Mouse (Mus musculus) liver, embryonic 14.5 days (tissue): Measurements from ENCODE around the gene Irf1. TPM values are rescaled to one million over a fixed set of nuclear protein-coding genes. Genes with fewer than 3 reads are reported as not detected.

Source experiments
- ATAC-seq: fragments of 200-750 bp; cut with Nextera tagmentation; 2 replicates; pipeline ENCODE4 v1.8.0; 2017; ENCODE audit warnings: moderate number of reproducible peaks, mild to moderate bottlenecking, moderate library complexity; ENCODE audit not compliant: insufficient read depth
- DNase-seq, 3 experiments: peaks; one replicate each; pipeline ENCODE4 v3.0.0-alpha.2; 2012 to 2013; ENCODE audit warnings: low read depth in 3 of 3, low spot score in 3 of 3
- H3K27ac ChIP-seq: fragments of 300-500 bp; sonication (generic); 2 replicates; pipeline ENCODE4 v1.5.1; 2014; ENCODE audit warnings: moderate library complexity, mild to moderate bottlenecking, control low read depth, inconsistent platforms
- H3K27me3 ChIP-seq: fragments of 300-500 bp; sonication (generic); 2 replicates; pipeline ENCODE4 v1.6.1; 2014; ENCODE audit warnings: mild to moderate bottlenecking, low read length, moderate library complexity; ENCODE audit not compliant: control insufficient read depth, insufficient read depth
- H3K36me3 ChIP-seq: fragments of 300-500 bp; sonication (generic); replicated peaks from 2 replicates; pipeline ENCODE4 v1.6.1; 2014; ENCODE audit warnings: low read depth; ENCODE audit not compliant: control insufficient read depth, insufficient read depth
- H3K4me1 ChIP-seq, 2 experiments: fragments of 200-500 bp in 1 of 2; fragments of 300-500 bp in 1 of 2; sonication (generic) in 1 of 2; replicated peaks; 2 replicates each; pipeline ENCODE4 v1.6.1; 2012 to 2014; ENCODE audit warnings: antibody characterized with exemption in 1 of 2, inconsistent platforms in 1 of 2, low read length in 1 of 2; ENCODE audit not compliant: control insufficient read depth in 2 of 2, insufficient read depth in 2 of 2
- H3K4me2 ChIP-seq: fragments of 300-500 bp; sonication (generic); 2 replicates; pipeline ENCODE4 v1.6.1; 2014; ENCODE audit warnings: low read depth, mild to moderate bottlenecking, control low read depth, moderate library complexity
- H3K4me3 ChIP-seq, 2 experiments: fragments of 200-500 bp in 1 of 2; fragments of 300-500 bp in 1 of 2; sonication (generic) in 1 of 2; 2 replicates each; pipeline ENCODE4 v1.5.1; 2012 to 2014; ENCODE audit warnings: low read depth in 2 of 2, low read length in 2 of 2, mild to moderate bottlenecking in 2 of 2, control low read depth in 1 of 2, inconsistent platforms in 1 of 2, moderate library complexity in 1 of 2; ENCODE audit not compliant: insufficient read depth in 1 of 2
- H3K9ac ChIP-seq: fragments of 300-500 bp; sonication (generic); replicated peaks from 2 replicates; pipeline ENCODE4 v1.6.1; 2014; ENCODE audit warnings: mild to moderate bottlenecking, control low read depth, moderate library complexity
- H3K9me3 ChIP-seq: fragments of 300-500 bp; sonication (generic); 2 replicates; pipeline ENCODE4 v1.6.1; 2016; ENCODE audit warnings: low read length, mixed read lengths; ENCODE audit not compliant: control insufficient read depth
- CTCF ChIP-seq: IDR thresholded peaks from 2 replicates; pipeline ENCODE4 v1.5.1; 2016; ENCODE audit warnings: antibody characterized with exemption, low read depth, control low read depth
- EP300 ChIP-seq: IDR thresholded peaks from 2 replicates; pipeline ENCODE4 v1.6.1; 2016; ENCODE audit warnings: antibody characterized with exemption, low read depth
- WGBS: fragments of 180-500 bp; shearing (Covaris S2); extraction: QIAGEN DNeasy Blood & Tissue Kit; methylation state at CpG from one replicate; pipeline ENCODE4 v1.1.7; 2014; ENCODE audit not compliant: insufficient replicate concordance; 5-methylcytosine and 5-hydroxymethylcytosine counted together
- polyA plus RNA-seq, 2 experiments: library from polyadenylated mRNA; depleted of rRNA in 1 of 2; stranded (reverse) in 1 of 2; unstranded in 1 of 2; fragments of >200 nt; fragmentation: Nextera tagmentation in 1 of 2; extraction: Ambion mirVana in 1 of 2; gene quantifications; 2 replicates each; pipeline versions ENCODE4 v1.2.1 to v1.2.3; 2012 to 2014

Gene Irf1
- polyA plus RNA-seq, 2 experiments, result 5.4 to 8.1 TPM

DNA sequence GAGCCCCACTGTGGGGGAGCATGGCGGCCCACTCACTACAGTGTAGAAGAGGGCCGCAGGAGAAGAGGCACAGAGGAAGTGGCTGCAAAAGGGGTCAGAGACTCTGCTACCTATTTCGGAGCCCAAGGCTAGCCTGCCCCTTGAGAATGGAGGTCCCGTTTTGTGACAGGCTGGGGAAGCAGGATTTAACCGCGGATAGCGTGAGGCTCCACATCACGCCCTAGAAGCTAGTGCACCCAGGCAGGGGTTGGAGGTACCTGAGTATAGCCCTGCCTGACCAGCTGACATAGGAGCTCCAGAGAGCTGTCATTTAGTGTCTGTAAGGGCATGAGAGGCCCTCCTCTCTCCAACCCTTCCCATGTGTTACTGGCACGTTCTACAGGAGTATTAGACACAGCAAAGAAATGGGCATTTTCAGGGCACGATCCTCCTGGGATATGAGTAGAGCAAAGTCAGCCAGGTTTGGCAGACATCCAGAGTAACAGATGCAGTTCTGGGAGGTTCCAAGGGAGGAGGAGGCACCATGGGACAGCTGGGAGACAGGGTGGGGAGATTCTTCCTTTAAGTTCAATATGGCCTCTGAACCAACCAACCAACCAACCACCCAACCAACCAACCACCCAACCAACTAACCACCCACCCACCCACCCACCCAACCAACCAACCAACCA lies 28.4 kb downstream of the Irf1 start:
- H3K4me2 ChIP-seq, result no peak overlapping the region
- H3K27ac ChIP-seq, result no peak overlapping the region
- no peak for ATAC-seq

DNA sequence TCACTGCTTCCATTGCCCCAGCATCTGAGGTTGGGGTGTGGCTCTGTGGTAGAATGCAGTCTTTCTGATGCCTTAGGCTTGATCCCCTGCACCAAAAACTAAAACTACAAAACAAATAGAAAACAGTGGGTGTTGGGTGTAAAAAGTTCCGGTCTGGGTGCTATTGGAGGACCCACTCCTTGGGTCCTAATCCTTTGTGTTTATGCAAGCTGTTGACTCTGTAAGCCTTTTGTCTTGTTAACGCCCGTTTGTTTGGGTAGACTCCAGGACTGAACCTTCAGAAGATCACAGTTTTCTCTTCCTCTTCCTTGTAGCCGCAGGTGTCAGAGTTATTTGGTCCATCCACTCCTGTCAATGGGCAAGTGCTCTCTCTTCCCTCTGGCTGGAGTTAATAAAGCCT lies 30.2 kb downstream of the Irf1 start:
- ATAC-seq, result no peak
- no peaks in the 10 kb centered on the region for H3K36me3 ChIP-seq
- H3K9me3 ChIP-seq, result no peaks in the 10 kb centered on the region
- no peak for TF ChIP-seq CTCF
- no peak for TF ChIP-seq EP300
- 61% methylated on average over 4 of the region's 4 CpGs for WGBS
- no peak overlapping the region for H3K4me2 ChIP-seq
- no peak overlapping the region for H3K9ac ChIP-seq
- H3K4me1 ChIP-seq, result peaks cover 0 to 19% of the 10 kb centered on the region in 2 experiments; a peak in 2 of 4 replicates
- no peaks in the 10 kb centered on the region for H3K27me3 ChIP-seq
- no peak overlapping the region for H3K4me3 ChIP-seq
- no peak for DNase-seq
- H3K27ac ChIP-seq, result no peak overlapping the region

More for the DNA sequence above, 28.4 kb downstream of the Irf1 start:
- no peaks in the 10 kb centered on the region for H3K9me3 ChIP-seq
- H3K9ac ChIP-seq, result no peak overlapping the region
- 65% methylated on average over 10 of the region's 10 CpGs for WGBS
- peaks cover 0 to 20% of the 10 kb centered on the region in 2 experiments; a peak in 2 of 4 replicates for H3K4me1 ChIP-seq
- H3K36me3 ChIP-seq, result no peaks in the 10 kb centered on the region
- no peak for DNase-seq
- no peak for TF ChIP-seq EP300
- no peak for TF ChIP-seq CTCF
- no peak overlapping the region for H3K4me3 ChIP-seq
- no peaks in the 10 kb centered on the region for H3K27me3 ChIP-seq

DNA sequence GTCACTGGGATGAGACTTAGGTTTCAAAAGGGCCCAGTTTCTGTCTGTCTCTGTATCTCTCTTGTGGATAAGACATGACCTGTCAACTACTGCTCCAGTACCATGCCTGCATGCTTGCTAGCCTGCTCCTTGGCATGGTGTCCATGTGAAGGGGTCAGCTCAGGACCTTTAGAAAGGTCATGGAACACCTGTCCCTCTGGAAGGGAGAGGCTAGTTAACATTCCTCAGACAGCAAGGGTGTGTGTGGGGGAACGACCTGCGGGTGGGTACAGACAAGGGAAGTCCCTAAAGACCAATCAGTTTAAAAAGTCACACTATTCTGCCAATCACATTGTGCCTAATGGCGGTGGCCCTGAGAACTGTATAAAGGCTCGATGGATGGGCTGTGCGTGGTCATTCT lies 31.2 kb downstream of the Irf1 start:
- TF ChIP-seq EP300 (no peak), CTCF (no peak)
- ATAC-seq (no peak), DNase-seq (no peak)
- Histone ChIP-seq H3K4me2 (no peak overlapping the region), H3K27me3 (no peaks in the 10 kb centered on the region), H3K4me3 (no peak overlapping the region), H3K36me3 (no peaks in the 10 kb centered on the region), H3K4me1 (peaks cover 0 to 15% of the 10 kb centered on the region in 2 experiments; a peak in 2 of 4 replicates), H3K9ac (no peak overlapping the region), H3K27ac (no peak overlapping the region), H3K9me3 (no peaks in the 10 kb centered on the region)
- WGBS, result 74% methylated on average over 5 of the region's 5 CpGs

DNA sequence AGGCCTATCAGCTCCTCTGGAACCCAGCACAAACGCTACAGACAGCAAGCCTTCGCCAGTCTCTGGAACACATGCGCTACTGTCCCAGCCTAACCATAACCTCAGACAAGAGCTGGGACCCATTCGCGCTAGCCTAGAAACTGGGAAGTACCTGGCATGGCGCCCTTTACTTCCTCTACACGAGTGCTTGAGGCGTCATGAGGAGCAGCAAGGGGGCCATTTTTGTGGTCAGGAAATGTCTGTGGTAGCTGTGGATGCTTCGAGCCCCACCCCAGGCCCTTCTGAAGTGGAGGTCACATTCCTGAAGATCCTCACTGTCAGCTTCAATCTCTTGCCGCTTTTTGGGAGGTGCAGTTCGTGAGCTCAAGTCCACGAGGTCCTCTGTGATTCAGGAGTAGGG lies 33.3 kb downstream of the Irf1 start:
- Histone ChIP-seq H3K9me3 (no peaks in the 10 kb centered on the region), H3K27ac (no peak overlapping the region), H3K27me3 (no peaks in the 10 kb centered on the region), H3K4me3 (no peak overlapping the region), H3K36me3 (no peaks in the 10 kb centered on the region), H3K4me2 (no peak overlapping the region), H3K9ac (no peak overlapping the region), H3K4me1 (peaks cover 0 to 6% of the 10 kb centered on the region in 2 experiments; a peak in 1 of 4 replicates)
- DNase-seq (no peak), ATAC-seq (no peak)
- TF ChIP-seq EP300 (no peak), CTCF (no peak)
- WGBS, result 33% methylated on average over 12 of the region's 12 CpGs

DNA sequence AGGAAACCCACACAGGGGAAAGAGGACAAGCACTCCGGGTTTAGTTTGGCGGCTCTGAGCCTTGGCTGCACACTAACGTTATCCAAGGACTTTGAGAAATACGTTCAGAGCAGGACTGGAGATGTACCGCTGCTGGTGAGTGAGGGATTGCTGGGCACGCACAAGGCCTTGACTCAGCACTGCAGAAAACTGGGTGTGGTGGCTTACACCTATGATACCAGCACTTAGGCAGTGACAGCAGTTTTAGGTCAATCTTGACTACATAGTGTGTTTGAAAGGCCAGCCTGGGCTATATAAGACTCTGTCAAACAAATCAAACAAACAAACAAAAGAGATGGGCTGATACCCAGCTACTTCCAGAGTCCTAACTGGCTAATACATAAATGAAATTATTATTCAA lies 33.7 kb downstream of the Irf1 start:
- H3K27ac ChIP-seq, result no peak overlapping the region
- no peaks in the 10 kb centered on the region for H3K9me3 ChIP-seq
- TF ChIP-seq EP300, result no peak
- no peak for TF ChIP-seq CTCF
- H3K4me1 ChIP-seq, result peaks cover 0 to 6% of the 10 kb centered on the region in 2 experiments; a peak in 1 of 4 replicates
- H3K4me3 ChIP-seq, result no peak overlapping the region
- H3K9ac ChIP-seq, result no peak overlapping the region
- H3K4me2 ChIP-seq, result no peak overlapping the region
- WGBS, result 41% methylated on average over 6 of the region's 6 CpGs
- DNase-seq (no peak), ATAC-seq (no peak)
- H3K36me3 ChIP-seq, result no peaks in the 10 kb centered on the region
- no peaks in the 10 kb centered on the region for H3K27me3 ChIP-seq
